Mouse (Mus musculus): ENCODE results near the gene Ttc7b. TPM values are rescaled to one million over a fixed set of nuclear protein-coding genes. Genes with fewer than 3 reads are reported as not detected.

The Ttc7b gene
- polyA plus RNA-seq, 1 experiment from 2014 or later = 5.6 TPM

GRCm38 (mm10) chr12:100447161-100447560 lies 73.5 kb downstream of the Ttc7b start:
- Histone ChIP-seq H3K27ac (replicated peaks) (peak overlapping the region; percentile 78), H3K4me3 (replicated peaks) (no peak overlapping the region), H3K9ac (no peak overlapping the region), H3K4me1 (peaks cover 26% of the 10 kb centered on the region), H3K36me3 (no peaks in the 10 kb centered on the region; the same call in 1 of the 2 replicates), H3K27me3 (no peaks in the 10 kb centered on the region), H3K9me3 (replicated peaks) (no peaks in the 10 kb centered on the region), H3K4me2 (replicated peaks) (no peak overlapping the region; the same call in 1 of the 2 replicates)
- WGBS = 54% methylated on average over 6 of the region's 6 CpGs
- ATAC-seq (ENCODE audit: insufficient number of reproducible peaks, low FRiP score, low TSS enrichment, low read depth) = no peak

GRCm38 (mm10) chr12:100445686-100446085 lies 74.9 kb downstream of the Ttc7b start:
- H3K9me3 ChIP-seq (replicated peaks) = no peaks in the 10 kb centered on the region
- H3K4me3 ChIP-seq (replicated peaks) = no peak overlapping the region
- no peak overlapping the region for H3K9ac ChIP-seq
- 89% methylated on average over 7 of the region's 7 CpGs for WGBS
- no peak for ATAC-seq (ENCODE audit: insufficient number of reproducible peaks, low FRiP score, low TSS enrichment, low read depth)
- no peak overlapping the region for H3K4me2 ChIP-seq (replicated peaks)
- H3K27ac ChIP-seq (replicated peaks) = no peak overlapping the region
- no peaks in the 10 kb centered on the region for H3K27me3 ChIP-seq
- H3K4me1 ChIP-seq = peaks cover 26% of the 10 kb centered on the region
- peaks cover 3% of the 10 kb centered on the region for H3K36me3 ChIP-seq

DNA sequence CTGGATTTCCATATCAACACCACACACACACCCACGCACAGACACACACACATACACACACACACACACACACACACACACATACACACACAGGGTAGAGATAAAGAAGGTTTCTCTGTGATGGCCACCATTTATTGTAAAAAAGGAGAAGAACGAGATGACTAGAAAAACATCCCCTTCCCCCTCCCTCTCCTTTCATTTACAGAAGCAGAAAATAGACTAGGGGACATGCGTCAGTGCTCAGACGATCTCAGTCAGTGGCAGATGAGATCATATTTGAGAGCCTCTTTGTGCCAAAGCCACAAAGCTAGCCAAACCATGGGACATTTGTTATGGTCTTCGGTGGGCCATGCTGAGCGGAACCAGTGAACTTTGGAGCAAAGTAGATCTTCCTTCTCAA lies 75.4 kb downstream of the Ttc7b start:
- Histone ChIP-seq H3K36me3 (peaks cover 5% of the 10 kb centered on the region), H3K4me3 (replicated peaks) (no peak overlapping the region), H3K4me1 (peaks cover 26% of the 10 kb centered on the region), H3K27ac (replicated peaks) (no peak overlapping the region), H3K27me3 (no peaks in the 10 kb centered on the region), H3K9ac (no peak overlapping the region), H3K9me3 (replicated peaks) (no peaks in the 10 kb centered on the region), H3K4me2 (replicated peaks) (no peak overlapping the region)
- 87% methylated on average over 6 of the region's 6 CpGs for WGBS
- ATAC-seq (ENCODE audit: insufficient number of reproducible peaks, low FRiP score, low TSS enrichment, low read depth) = no peak

- ATAC-seq (ENCODE audit: insufficient number of reproducible peaks, low FRiP score, low TSS enrichment, low read depth) = no peak
- WGBS = 86% methylated on average over 3 of the region's 3 CpGs
- Histone ChIP-seq H3K27me3 (no peaks in the 10 kb centered on the region), H3K36me3 (peaks cover 5% of the 10 kb centered on the region), H3K9ac (no peak overlapping the region), H3K4me1 (peaks cover 26% of the 10 kb centered on the region), H3K4me2 (replicated peaks) (no peak overlapping the region), H3K4me3 (replicated peaks) (no peak overlapping the region), H3K9me3 (replicated peaks) (no peaks in the 10 kb centered on the region), H3K27ac (replicated peaks) (no peak overlapping the region)
These were observed 75.9 kb downstream of the Ttc7b start for GRCm38 (mm10) chr12:100444671-100445165.

- Histone ChIP-seq H3K27me3 (no peaks in the 10 kb centered on the region), H3K4me2 (replicated peaks) (no peak overlapping the region), H3K4me3 (replicated peaks) (no peak overlapping the region), H3K27ac (replicated peaks) (no peak overlapping the region), H3K9me3 (replicated peaks) (no peaks in the 10 kb centered on the region), H3K4me1 (peaks cover 26% of the 10 kb centered on the region), H3K36me3 (peaks cover 5% of the 10 kb centered on the region), H3K9ac (no peak overlapping the region)
- ATAC-seq (ENCODE audit: insufficient number of reproducible peaks, low FRiP score, low TSS enrichment, low read depth) = no peak
- WGBS = 77% methylated on average over 6 of the region's 6 CpGs
These were observed 77.2 kb downstream of the Ttc7b start for GRCm38 (mm10) chr12:100443452-100443851.

DNA sequence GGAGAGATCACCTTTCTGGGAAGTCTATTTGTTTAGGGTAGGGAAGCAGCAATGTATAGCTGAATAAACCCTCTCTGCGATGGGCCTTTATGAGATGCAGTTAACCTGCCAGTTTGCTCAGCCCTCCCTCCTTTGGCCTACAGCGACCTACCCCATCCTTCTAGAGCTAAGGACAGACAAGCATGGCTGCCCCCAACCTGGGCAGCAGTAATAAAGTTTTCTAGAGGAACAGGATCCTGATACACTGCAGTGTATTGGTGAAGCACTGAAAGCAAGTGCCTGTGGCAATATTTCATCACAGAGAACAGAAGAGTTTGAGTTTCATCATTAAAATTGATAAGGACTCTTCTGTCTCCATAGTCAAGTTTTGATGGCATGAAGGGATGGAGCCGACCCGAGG lies 79.0 kb downstream of the Ttc7b start:
- no peak overlapping the region for H3K4me3 ChIP-seq (replicated peaks)
- no peaks in the 10 kb centered on the region for H3K27me3 ChIP-seq
- no peak overlapping the region for H3K9ac ChIP-seq
- peaks cover 7% of the 10 kb centered on the region for H3K36me3 ChIP-seq
- no peaks in the 10 kb centered on the region for H3K9me3 ChIP-seq (replicated peaks)
- 81% methylated on average over 4 of the region's 4 CpGs for WGBS
- 0 out of 2 replicates have a peak, but pooled peaks cover 12% of the 10 kb centered on the region for H3K4me1 ChIP-seq
- no peak overlapping the region for H3K4me2 ChIP-seq (replicated peaks)
- no peak overlapping the region for H3K27ac ChIP-seq (replicated peaks)
- ATAC-seq (ENCODE audit: insufficient number of reproducible peaks, low FRiP score, low TSS enrichment, low read depth) = no peak

DNA sequence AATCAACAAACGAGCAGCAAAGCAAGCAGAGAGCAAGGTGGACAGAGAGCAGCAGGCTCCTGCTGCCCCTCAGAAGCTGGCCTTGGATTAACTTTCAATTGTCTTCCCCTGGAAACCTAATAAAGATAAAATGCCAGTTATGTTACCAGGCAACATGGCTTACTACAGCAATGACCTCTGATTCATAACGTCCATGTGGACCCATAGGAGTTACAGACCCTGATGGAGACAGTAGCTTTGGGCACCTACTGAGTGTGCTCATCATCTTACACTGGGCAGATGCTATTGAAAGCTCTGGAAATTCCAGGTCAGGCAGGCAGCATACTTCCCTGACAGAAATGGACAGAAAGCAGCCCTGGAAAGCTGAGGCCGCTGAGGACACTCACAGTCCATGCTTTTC lies 80.7 kb downstream of the Ttc7b start:
- ATAC-seq (ENCODE audit: insufficient number of reproducible peaks, low FRiP score, low TSS enrichment, low read depth) = no peak
- H3K27ac ChIP-seq (replicated peaks) = 0 out of 2 replicates have a peak overlapping the region, but pooled peaks have one; percentile 44
- no peaks in the 10 kb centered on the region for H3K9me3 ChIP-seq (replicated peaks)

DNA sequence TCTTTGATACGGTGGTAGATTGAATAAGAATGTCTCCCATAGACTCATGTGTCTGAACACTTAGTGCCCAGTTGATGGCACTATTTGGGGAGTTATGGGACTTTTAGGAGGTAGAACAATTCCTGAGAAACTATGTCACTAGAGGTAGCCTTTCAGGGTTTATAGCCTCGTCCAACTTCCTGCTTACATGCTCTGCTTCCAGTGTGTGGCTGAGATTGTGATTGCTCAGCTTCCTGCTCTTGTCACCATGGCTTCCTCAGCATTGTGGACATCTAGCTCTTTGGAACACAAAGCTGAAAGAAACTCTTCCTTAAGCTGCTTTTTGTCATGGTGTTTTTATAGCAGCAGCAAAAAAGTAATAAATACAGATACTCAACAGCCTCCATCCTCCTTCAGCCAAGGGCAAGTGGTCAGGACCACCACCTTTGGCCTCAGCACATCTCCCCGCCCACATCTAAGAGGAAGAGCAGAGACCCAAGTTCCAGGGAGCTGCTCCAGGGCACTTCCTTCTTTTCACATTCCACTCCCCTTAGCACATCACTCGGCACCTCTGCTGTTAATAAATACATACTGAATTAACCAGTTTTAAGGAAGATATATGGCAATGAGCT lies 81.4 kb downstream of the Ttc7b start:
- no peak overlapping the region for H3K9ac ChIP-seq
- H3K27ac ChIP-seq (replicated peaks) = 0 out of 2 replicates have a peak overlapping the region, but pooled peaks have one; percentile 44
- no peak overlapping the region for H3K4me2 ChIP-seq (replicated peaks)
- no peak for ATAC-seq (ENCODE audit: insufficient number of reproducible peaks, low FRiP score, low TSS enrichment, low read depth)
- H3K36me3 ChIP-seq = peaks cover 7% of the 10 kb centered on the region
- no peaks in the 10 kb centered on the region for H3K4me1 ChIP-seq
- no peak overlapping the region for H3K4me3 ChIP-seq (replicated peaks)
- H3K27me3 ChIP-seq = no peaks in the 10 kb centered on the region
- H3K9me3 ChIP-seq (replicated peaks) = no peaks in the 10 kb centered on the region
- WGBS = 63% methylated on average over 4 of the region's 4 CpGs

More for the DNA sequence above, 80.7 kb downstream of the Ttc7b start:
- Histone ChIP-seq H3K27me3 (no peaks in the 10 kb centered on the region), H3K4me2 (replicated peaks) (no peak overlapping the region), H3K9ac (no peak overlapping the region), H3K4me3 (replicated peaks) (no peak overlapping the region), H3K4me1 (no peaks in the 10 kb centered on the region), H3K36me3 (peaks cover 7% of the 10 kb centered on the region)
- WGBS = 76% methylated on average over 3 of the region's 3 CpGs

- no peak overlapping the region for H3K27ac ChIP-seq (replicated peaks)
- no peak for ATAC-seq (ENCODE audit: insufficient number of reproducible peaks, low FRiP score, low TSS enrichment, low read depth)
These were observed 82.1 kb downstream of the Ttc7b start for GRCm38 (mm10) chr12:100438509-100438908.

GRCm38 (mm10) chr12:100437862-100438261 lies 82.8 kb downstream of the Ttc7b start:
- Histone ChIP-seq H3K36me3 (peaks cover 7% of the 10 kb centered on the region), H3K4me3 (replicated peaks) (no peak overlapping the region), H3K27me3 (no peaks in the 10 kb centered on the region), H3K4me2 (replicated peaks) (no peak overlapping the region), H3K9ac (no peak overlapping the region), H3K9me3 (replicated peaks) (no peaks in the 10 kb centered on the region), H3K27ac (replicated peaks) (no peak overlapping the region), H3K4me1 (no peaks in the 10 kb centered on the region)
- 77% methylated on average over 5 of the region's 5 CpGs for WGBS
- no peak for ATAC-seq (ENCODE audit: insufficient number of reproducible peaks, low FRiP score, low TSS enrichment, low read depth)

More at GRCm38 (mm10) chr12:100438509-100438908, 82.1 kb downstream of the Ttc7b start:
- 50% methylated on average over 7 of the region's 7 CpGs for WGBS
- Histone ChIP-seq H3K9ac (no peak overlapping the region), H3K4me3 (replicated peaks) (no peak overlapping the region), H3K4me1 (no peaks in the 10 kb centered on the region), H3K36me3 (peaks cover 7% of the 10 kb centered on the region), H3K4me2 (replicated peaks) (no peak overlapping the region), H3K9me3 (replicated peaks) (no peaks in the 10 kb centered on the region), H3K27me3 (no peaks in the 10 kb centered on the region)

- no peaks in the 10 kb centered on the region for H3K9me3 ChIP-seq (replicated peaks)
- WGBS = 74% methylated on average over 1 of the region's 1 CpGs
- ATAC-seq (ENCODE audit: insufficient number of reproducible peaks, low FRiP score, low TSS enrichment, low read depth) = no peak
These were observed 84.9 kb downstream of the Ttc7b start for GRCm38 (mm10) chr12:100435763-100436162.

GRCm38 (mm10) chr12:100431830-100432229 lies 88.8 kb downstream of the Ttc7b start:
- Histone ChIP-seq H3K36me3 (no peaks in the 10 kb centered on the region), H3K27ac (replicated peaks) (no peak overlapping the region), H3K4me3 (replicated peaks) (no peak overlapping the region), H3K27me3 (no peaks in the 10 kb centered on the region), H3K4me1 (no peaks in the 10 kb centered on the region), H3K4me2 (replicated peaks) (no peak overlapping the region), H3K9me3 (replicated peaks) (no peaks in the 10 kb centered on the region), H3K9ac (no peak overlapping the region)
- ATAC-seq (ENCODE audit: insufficient number of reproducible peaks, low FRiP score, low TSS enrichment, low read depth) = no peak
- 82% methylated on average over 6 of the region's 6 CpGs for whole genome bisulfite sequencing

More at GRCm38 (mm10) chr12:100435763-100436162, 84.9 kb downstream of the Ttc7b start:
- no peaks in the 10 kb centered on the region for H3K4me1 ChIP-seq
- H3K4me2 ChIP-seq (replicated peaks) = no peak overlapping the region
- peaks cover 5% of the 10 kb centered on the region for H3K36me3 ChIP-seq
- H3K27me3 ChIP-seq = no peaks in the 10 kb centered on the region
- no peak overlapping the region for H3K27ac ChIP-seq (replicated peaks)
- H3K9ac ChIP-seq = no peak overlapping the region
- H3K4me3 ChIP-seq (replicated peaks) = no peak overlapping the region

Measured in embryonic facial prominence, embryonic 15.5 days (tissue).